Mouse (Mus musculus) ES-E14 (cell line): ENCODE measurements around the gene Zfp142. TPM values are rescaled to one million over a fixed set of nuclear protein-coding genes. Genes with fewer than 3 reads are reported as not detected.

Source experiments
- DNase-seq: peaks from one replicate; pipeline ENCODE4 v3.0.0-alpha.2; 2013; ENCODE audit warnings: low read depth, low spot score
- H3K27ac ChIP-seq: 2 replicates; pipeline ENCODE4 v1.5.1; 2012; ENCODE audit warnings: low read depth, mild to moderate bottlenecking, low read length, moderate library complexity, mixed read lengths; ENCODE audit not compliant: poor library complexity, insufficient read depth, severe bottlenecking
- H3K36me3 ChIP-seq: 2 replicates; pipeline ENCODE4 v1.6.1; 2012; ENCODE audit warnings: mild to moderate bottlenecking, low read length, moderate library complexity, mixed read lengths; ENCODE audit not compliant: control insufficient read depth, poor library complexity, insufficient read depth, severe bottlenecking
- H3K4me1 ChIP-seq, 2 experiments: fragments of 150-350 bp in 1 of 2; sonication (generic) in 1 of 2; 2 replicates each; pipeline ENCODE4 v1.6.1; 2012; ENCODE audit warnings: low read length in 2 of 2, mild to moderate bottlenecking in 1 of 2, mixed read lengths in 1 of 2; ENCODE audit not compliant: control insufficient read depth in 2 of 2, insufficient read depth in 2 of 2, poor library complexity in 1 of 2
- H3K4me3 ChIP-seq, 2 experiments: fragments of 150-350 bp in 1 of 2; sonication (generic) in 1 of 2; 2 replicates each; pipeline ENCODE4 v1.5.1; 2012; ENCODE audit warnings: low read length in 2 of 2, low read depth in 1 of 2, mild to moderate bottlenecking in 1 of 2, mixed read lengths in 1 of 2; ENCODE audit not compliant: insufficient read depth in 1 of 2, poor library complexity in 1 of 2, severe bottlenecking in 1 of 2
- H3K9ac ChIP-seq: 2 replicates; pipeline ENCODE4 v1.6.1; 2012; ENCODE audit warnings: low read depth, mild to moderate bottlenecking, low read length, mixed read lengths; ENCODE audit not compliant: poor library complexity, insufficient read depth, severe bottlenecking
- H3K9me3 ChIP-seq: fragments of 150-350 bp; sonication (generic); 2 replicates; pipeline ENCODE4 v1.6.1; 2012; ENCODE audit warnings: low read depth, mild to moderate bottlenecking, low read length; ENCODE audit not compliant: control insufficient read depth, insufficient read depth
- CHD2 ChIP-seq: IDR thresholded peaks from 2 replicates; pipeline ENCODE4 v1.6.1; 2014; ENCODE audit warnings: mild to moderate bottlenecking, low read depth, low read length, inconsistent platforms
- HCFC1 ChIP-seq: IDR thresholded peaks from 2 replicates; pipeline ENCODE4 v1.6.1; 2012; ENCODE audit warnings: low read length, inconsistent platforms, borderline replicate concordance; ENCODE audit not compliant: insufficient read depth
- MAFK ChIP-seq: IDR thresholded peaks from 2 replicates; pipeline ENCODE4 v1.6.1; 2014; ENCODE audit warnings: mild to moderate bottlenecking, low read depth, low read length, inconsistent platforms; ENCODE audit not compliant: insufficient read depth
- ZC3H11A ChIP-seq: IDR thresholded peaks from 2 replicates; pipeline ENCODE4 v1.6.1; 2012; ENCODE audit warnings: low read depth, mild to moderate bottlenecking, inconsistent platforms, low read length, borderline replicate concordance
- ZNF384 ChIP-seq: IDR thresholded peaks from 2 replicates; pipeline ENCODE4 v1.6.1; 2012; ENCODE audit warnings: low read depth, low read length, inconsistent platforms
- in situ Hi-C, 2 experiments: fragments of 600-800 bp; cut with MboI; formaldehyde crosslinking; loops; one replicate each; pipeline ENCODE4 v1.15.1; 2025; ENCODE audit warnings: low sequenced_read_pairs in 2 of 2, inconsistent platforms in 1 of 2; ENCODE audit not compliant: unreplicated experiment in 2 of 2
- total RNA-seq: library from RNA; depleted of rRNA; stranded (reverse); fragments of 300-350 nt; gene quantifications from 2 replicates; pipeline ENCODE4 v1.2.3, GENCODE M21; 2012

The Zfp142 gene
- total RNA-seq, 1 experiment: 15.9 TPM

GRCm38 (mm10) chr1:74587233-74587772 lies 743 bp downstream of the Zfp142 start:
- Histone ChIP-seq H3K9me3 (no peaks in the 10 kb centered on the region), H3K36me3 (peaks cover 20% of the 10 kb centered on the region), H3K27ac (no peak overlapping the region), H3K9ac (peak overlapping the region; percentile 74), H3K4me1 (peaks cover 0 to 4% of the 10 kb centered on the region in 2 experiments; a peak in 1 of 4 replicates), H3K4me3 (peak overlapping the region; percentile 78 to 84)
- DNase-seq: no peak
- in situ Hi-C loops: no loop called here
- no peak for TF ChIP-seq MAFK
- no peak for TF ChIP-seq HCFC1
- no peak for TF ChIP-seq CHD2
- TF ChIP-seq ZC3H11A: no peak
- no peak for TF ChIP-seq ZNF384

GRCm38 (mm10) chr1:74584616-74585398 lies 3.2 kb downstream of the Zfp142 start:
- Histone ChIP-seq H3K4me3 (no peak overlapping the region), H3K4me1 (peaks cover 0 to 4% of the 10 kb centered on the region in 2 experiments; a peak in 1 of 4 replicates), H3K9ac (no peak overlapping the region), H3K27ac (no peak overlapping the region), H3K36me3 (peaks cover 12% of the 10 kb centered on the region), H3K9me3 (no peaks in the 10 kb centered on the region)
- no peak for DNase-seq
- in situ Hi-C loops: no loop called here
- TF ChIP-seq MAFK (no peak), HCFC1 (no peak), CHD2 (no peak), ZNF384 (no peak), ZC3H11A (no peak)

GRCm38 (mm10) chr1:74582621-74583020 lies 5.4 kb downstream of the Zfp142 start:
- no peaks in the 10 kb centered on the region for H3K9me3 ChIP-seq
- 0 out of 4 replicates have a peak overlapping the region, but pooled peaks of 1 of the 2 experiments have one; percentile 10 for H3K4me3 ChIP-seq
- H3K27ac ChIP-seq: no peak overlapping the region; the same call in 1 of the 2 replicates
- no peak overlapping the region for H3K9ac ChIP-seq
- peaks cover 24% of the 10 kb centered on the region for H3K36me3 ChIP-seq
- H3K4me1 ChIP-seq: peaks cover 0 to 4% of the 10 kb centered on the region in 2 experiments; a peak in 1 of 4 replicates
- DNase-seq: no peak
- TF ChIP-seq CHD2 (no peak), HCFC1 (no peak), MAFK (no peak)
- in situ Hi-C loops: no loop called here

GRCm38 (mm10) chr1:74569739-74570719 lies 18.0 kb downstream of the Zfp142 start:
- TF ChIP-seq ZC3H11A: no peak
- TF ChIP-seq MAFK: no peak
- TF ChIP-seq CHD2: no peak
- TF ChIP-seq ZNF384: no peak
- TF ChIP-seq HCFC1: no peak
- in situ Hi-C loops: no loop called here
- Histone ChIP-seq H3K9me3 (no peaks in the 10 kb centered on the region), H3K36me3 (peaks cover 56% of the 10 kb centered on the region), H3K4me3 (no peak overlapping the region), H3K9ac (no peak overlapping the region), H3K4me1 (peaks cover 0 to 4% of the 10 kb centered on the region in 2 experiments; a peak in 1 of 4 replicates), H3K27ac (no peak overlapping the region)
- DNase-seq: no peak
